ENCODE assay signal across 18 mouse cellular contexts in genomic region chr4:32489186-32489585, GRCm38 (mm10).
"Had no signal": no experiment of that assay in that cellular context is flagged by ENCODE, and none has a peak within 500 bp of the region (broad histone marks: within the 10 kb centered on the region; RNA-seq: fewer than 3 reads in every experiment).

No protein-coding gene starts in this region.

- H3K4me2 ChIP-seq: lung, embryonic 14.5 days; midbrain, embryonic 13.5 days; midbrain, embryonic 15.5 days; neural tube, embryonic 12.5 days had no signal

- H3K27ac ChIP-seq: liver, embryonic 14.5 days; midbrain, embryonic 10.5 days; midbrain, embryonic 13.5 days; midbrain, embryonic 15.5 days; neural tube, embryonic 12.5 days had no signal

- ATAC-seq: midbrain, embryonic 13.5 days; midbrain, embryonic 15.5 days had no signal

- H3K9me3 ChIP-seq: midbrain, embryonic 10.5 days; midbrain, embryonic 13.5 days; midbrain, embryonic 15.5 days; neural tube, embryonic 12.5 days had no signal

- DNase-seq: lung, adult 18-20 months; lung, embryonic 14.5 days; lung, postnatal 10 days; lung, postnatal 4 days; retina, postnatal 1 day; right cerebral cortex, adult 18-20 months; right cerebral cortex, postnatal 25 days; right cerebral cortex, postnatal 4 days; spleen, adult 18-20 months; thymus, adult 18-20 months; thymus, postnatal 25 days; thymus, postnatal 4 days had no signal

- H3K9ac ChIP-seq: liver, embryonic 14.5 days; lung, embryonic 14.5 days; midbrain, embryonic 13.5 days; midbrain, embryonic 15.5 days; neural tube, embryonic 12.5 days had no signal

- H3K27me3 ChIP-seq: midbrain, embryonic 13.5 days; midbrain, embryonic 15.5 days; neural tube, embryonic 12.5 days had no signal

- H3K4me3 ChIP-seq: midbrain, embryonic 10.5 days; midbrain, embryonic 13.5 days; midbrain, embryonic 15.5 days; myocyte; neural tube, embryonic 12.5 days had no signal

- H3K36me3 ChIP-seq: midbrain, embryonic 10.5 days; midbrain, embryonic 13.5 days; midbrain, embryonic 15.5 days had no signal
